Mouse (Mus musculus) myocyte (in vitro differentiated cells): ENCODE measurements at regions not wholly inside any gene's neighbourhood (a gene's known extent, or its start where the extent isn't known, plus 50 kb on each side); places are given as distances from the start of the nearest gene placed in this dataset.

Source experiments
- CEBPB ChIP-seq: IDR thresholded peaks from 2 replicates; pipeline ENCODE4 v1.6.1; 2011; ENCODE audit warnings: mild to moderate bottlenecking, moderate library complexity; ENCODE audit not compliant: poor library complexity, insufficient read depth, severe bottlenecking
- MAX ChIP-seq: IDR thresholded peaks from one replicate; pipeline ENCODE4 v1.6.1; 2011; ENCODE audit warnings: low read depth, mild to moderate bottlenecking, control low read depth
- MYOD1 ChIP-seq, 3 experiments: IDR thresholded peaks; one replicate each; pipeline ENCODE4 v1.6.1; 2011; ENCODE audit warnings: control low read depth in 2 of 3, low read depth in 2 of 3, mild to moderate bottlenecking in 2 of 3, moderate library complexity in 1 of 3; ENCODE audit not compliant: insufficient read length in 2 of 3, control insufficient read depth in 1 of 3
- MYOG ChIP-seq, 3 experiments: IDR thresholded peaks; one replicate each; pipeline ENCODE4 v1.6.1; 2011; ENCODE audit warnings: control low read depth in 2 of 3, low read depth in 2 of 3, mild to moderate bottlenecking in 2 of 3; ENCODE audit not compliant: insufficient read length in 2 of 3, control insufficient read depth in 1 of 3, insufficient read depth in 1 of 3
- POLR2A ChIP-seq: IDR thresholded peaks from one replicate; pipeline ENCODE4 v1.6.1; 2011; ENCODE audit warnings: low read depth, mild to moderate bottlenecking, control low read depth, moderate library complexity; ENCODE audit not compliant: insufficient read length
- POLR2AphosphoS2 ChIP-seq: IDR thresholded peaks from one replicate; pipeline ENCODE4 v1.6.1; 2011; ENCODE audit warnings: low read depth, control low read depth; ENCODE audit not compliant: insufficient read length
- TCF12 ChIP-seq: IDR thresholded peaks from one replicate; pipeline ENCODE4 v1.6.1; 2011; ENCODE audit warnings: mild to moderate bottlenecking, control low read depth; ENCODE audit not compliant: poor library complexity, insufficient read depth, severe bottlenecking
- TCF3 ChIP-seq: IDR thresholded peaks from one replicate; pipeline ENCODE4 v1.6.1; 2011; ENCODE audit warnings: low read depth, control low read depth; ENCODE audit not compliant: insufficient read length
- USF1 ChIP-seq: IDR thresholded peaks from one replicate; pipeline ENCODE4 v1.6.1; 2011; ENCODE audit warnings: low read depth, mild to moderate bottlenecking, control low read depth, moderate library complexity

DNA sequence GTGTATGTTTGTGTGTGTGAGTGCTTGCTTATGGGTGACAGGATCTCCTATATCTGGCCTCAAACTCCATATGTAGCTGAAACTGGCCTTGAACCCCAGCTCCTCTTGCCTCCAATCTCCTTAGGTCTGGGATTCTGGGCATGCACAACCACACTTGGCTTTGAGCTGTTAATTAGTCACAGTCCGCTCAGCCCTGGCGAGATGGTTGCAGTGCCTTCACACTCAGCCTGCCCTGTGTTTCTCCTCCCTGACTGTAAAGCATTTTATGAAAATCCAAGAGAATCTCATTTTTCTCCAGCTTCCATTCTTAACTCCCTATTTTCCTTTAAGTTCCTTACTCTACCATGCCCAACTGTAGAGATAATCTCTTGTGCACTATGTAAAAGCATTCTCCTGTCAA is 80.1 kb downstream of the Fam110c start:
- TF ChIP-seq POLR2A, result no peak
- TF ChIP-seq TCF12, result no peak
- TF ChIP-seq POLR2AphosphoS2, result no peak
- TF ChIP-seq MYOD1 (IDR thresholded peaks at IDR 0.05; ENCODE audit: control insufficient read depth in 1 of 3, insufficient read length in 2 of 3, low read depth in 2 of 3), result no peak
- TF ChIP-seq MYOG (IDR thresholded peaks at IDR 0.05; ENCODE audit: control insufficient read depth in 1 of 3, insufficient read depth in 1 of 3, insufficient read length in 2 of 3, low read depth in 2 of 3), result no peak
- no peak for TF ChIP-seq CEBPB
- TF ChIP-seq USF1, result no peak
- TF ChIP-seq TCF3, result no peak
- TF ChIP-seq MAX, result no peak
